Mouse (Mus musculus) hindbrain, embryonic 16.5 days (tissue): Measurements from ENCODE around the gene Gdpd1. TPM values are rescaled to one million over a fixed set of nuclear protein-coding genes. Genes with fewer than 3 reads are reported as not detected.
A peak's percentile ranks its signal among the peaks of the same experiment; 100 is the strongest.

Experiments used
- microRNA counts: library from miRNA; unstranded; fragments of <30 nt; microRNA quantifications from one replicate; lab custom pipeline; 2016
- microRNA-seq: library from miRNA; unstranded; fragments of <30 nt; microRNA quantifications from one replicate; pipeline ENCODE4, GENCODE M21; 2017
- polyA plus RNA-seq: library from polyadenylated mRNA; unstranded; fragments of >200 nt; fragmentation: Nextera tagmentation; extraction: Ambion mirVana; gene quantifications from 2 replicates; pipeline ENCODE4 v1.2.1, GENCODE M21; 2015

The Gdpd1 gene
- polyA plus RNA-seq, 1 experiment from 2014 or later, result 165 TPM

MicroRNAs within 50 kb of the gene (microRNA counts, 519-probe panel; counts per million panel counts)
- 3,801 counts per million, percentile 95 among the panel's probes with 10 or more counts for microRNA mmu-miR-301a (lab: Ali Mortazavi, UCI)

Small RNA genes within 50 kb of the gene (microRNA-seq; reads per million reads assigned to microRNA genes)
- gene Mir301, result 1,936 reads per million, percentile 82 among the genes with 10 or more reads in this experiment

Other genes with a start within 250 kb of the Gdpd1 start
- gene Ypel2, start 80.4 kb downstream of the Gdpd1 start, polyA plus RNA-seq, result 4.0 and 4.1 TPM in 2 replicates
- 20.7 and 22.7 TPM in 2 replicates for gene Smg8, start 12.7 kb upstream of the Gdpd1 start, polyA plus RNA-seq
- gene Prr11, start 34.6 kb upstream of the Gdpd1 start, polyA plus RNA-seq, result 1.8 and 2.9 TPM in 2 replicates
- 35.0 and 38.8 TPM in 2 replicates for gene Ska2, start 35.2 kb upstream of the Gdpd1 start, polyA plus RNA-seq
- 81.1 and 90.4 TPM in 2 replicates for gene Trim37, start 53.0 kb upstream of the Gdpd1 start, polyA plus RNA-seq